Mouse (Mus musculus): Measurements from ENCODE around the gene Adamts20. TPM values are rescaled to one million over a fixed set of nuclear protein-coding genes. Genes with fewer than 3 reads are reported as not detected.

Adamts20 gene
- polyA plus RNA-seq, 1 experiment from 2014 or later, result 0.64 TPM

GRCm38 (mm10) chr15:94239637-94240036 lies 225.6 kb downstream of the Adamts20 start:
- no peak for ATAC-seq (ENCODE audit: low FRiP score, low TSS enrichment)
- H3K36me3 ChIP-seq (ENCODE audit: control insufficient read depth, insufficient read depth, low read length), result no peaks in the 10 kb centered on the region

DNA sequence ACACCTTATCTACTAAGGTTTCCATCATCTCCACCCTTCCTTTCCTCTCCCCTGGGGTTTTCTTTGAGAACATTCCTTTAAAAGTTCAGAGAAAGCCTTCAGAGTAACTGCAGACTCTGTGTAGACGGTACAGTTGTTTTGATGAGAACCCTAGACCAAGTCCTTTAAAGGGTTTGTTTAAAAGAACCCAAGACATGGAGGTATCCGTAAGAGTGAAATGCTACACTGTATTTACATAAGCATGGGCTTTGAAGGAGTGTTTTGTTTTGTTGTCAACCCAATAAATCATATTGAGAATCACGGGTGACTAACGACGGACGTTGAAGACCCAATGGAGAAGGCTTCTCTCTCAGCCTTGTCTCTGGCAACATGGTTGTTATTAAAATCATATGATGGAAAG lies 226.1 kb downstream of the Adamts20 start:
- H3K27ac ChIP-seq (replicated peaks), result no peak overlapping the region
- no peak overlapping the region for H3K9ac ChIP-seq (ENCODE audit: low read length)
- no peak overlapping the region for H3K4me2 ChIP-seq (replicated peaks; ENCODE audit: low read depth)
- 34% methylated on average over 6 of the region's 6 CpGs for WGBS
- H3K9me3 ChIP-seq (ENCODE audit: control insufficient read depth, low read length), result no peaks in the 10 kb centered on the region
- no peaks in the 10 kb centered on the region for H3K27me3 ChIP-seq (ENCODE audit: control insufficient read depth, insufficient read depth, low read length)
- no peak for ATAC-seq (ENCODE audit: low FRiP score, low TSS enrichment)
- H3K4me1 ChIP-seq (replicated peaks; ENCODE audit: control insufficient read depth, insufficient read depth), result no peaks in the 10 kb centered on the region
- no peak overlapping the region for H3K4me3 ChIP-seq (ENCODE audit: low read depth, low read length)
- no peak for DNase-seq (ENCODE audit: low spot score)
- H3K36me3 ChIP-seq (ENCODE audit: control insufficient read depth, insufficient read depth, low read length), result no peaks in the 10 kb centered on the region
- TF ChIP-seq EP300 (optimal IDR thresholded peaks at IDR 0.05) (no peak), CTCF (IDR thresholded peaks at IDR 0.05; ENCODE audit: low read depth) (no peak)

More at GRCm38 (mm10) chr15:94239637-94240036, 225.6 kb downstream of the Adamts20 start:
- Histone ChIP-seq H3K27me3 (ENCODE audit: control insufficient read depth, insufficient read depth, low read length) (no peaks in the 10 kb centered on the region), H3K4me2 (replicated peaks; ENCODE audit: low read depth) (no peak overlapping the region), H3K27ac (replicated peaks) (no peak overlapping the region), H3K4me1 (replicated peaks; ENCODE audit: control insufficient read depth, insufficient read depth) (no peaks in the 10 kb centered on the region), H3K9me3 (ENCODE audit: control insufficient read depth, low read length) (no peaks in the 10 kb centered on the region), H3K9ac (ENCODE audit: low read length) (no peak overlapping the region), H3K4me3 (ENCODE audit: low read depth, low read length) (no peak overlapping the region)
- no peak for DNase-seq (ENCODE audit: low spot score)
- no peak for TF ChIP-seq EP300 (optimal IDR thresholded peaks at IDR 0.05)
- TF ChIP-seq CTCF (IDR thresholded peaks at IDR 0.05; ENCODE audit: low read depth), result peak; percentile 51
- 79% methylated on average over 4 of the region's 4 CpGs for WGBS

GRCm38 (mm10) chr15:94238058-94238876 lies 227.0 kb downstream of the Adamts20 start:
- no peak for ATAC-seq (ENCODE audit: low FRiP score, low TSS enrichment)

GRCm38 (mm10) chr15:94236726-94237125 lies 228.5 kb downstream of the Adamts20 start:
- Histone ChIP-seq H3K27ac (replicated peaks) (0 out of 2 replicates have a peak overlapping the region, but pooled peaks have one; percentile 9), H3K9me3 (ENCODE audit: control insufficient read depth, low read length) (no peaks in the 10 kb centered on the region), H3K9ac (ENCODE audit: low read length) (no peak overlapping the region), H3K4me3 (ENCODE audit: low read depth, low read length) (no peak overlapping the region), H3K27me3 (ENCODE audit: control insufficient read depth, insufficient read depth, low read length) (no peaks in the 10 kb centered on the region), H3K36me3 (ENCODE audit: control insufficient read depth, insufficient read depth, low read length) (no peaks in the 10 kb centered on the region), H3K4me1 (replicated peaks; ENCODE audit: control insufficient read depth, insufficient read depth) (no peaks in the 10 kb centered on the region), H3K4me2 (replicated peaks; ENCODE audit: low read depth) (no peak overlapping the region)
- TF ChIP-seq CTCF (IDR thresholded peaks at IDR 0.05; ENCODE audit: low read depth) (no peak), EP300 (optimal IDR thresholded peaks at IDR 0.05) (no peak)
- WGBS, result 78% methylated on average over 2 of the region's 2 CpGs
- ATAC-seq (ENCODE audit: low FRiP score, low TSS enrichment) (no peak), DNase-seq (ENCODE audit: low spot score) (no peak)

More at GRCm38 (mm10) chr15:94238058-94238876, 227.0 kb downstream of the Adamts20 start:
- Histone ChIP-seq H3K9me3 (ENCODE audit: control insufficient read depth, low read length) (no peaks in the 10 kb centered on the region), H3K36me3 (ENCODE audit: control insufficient read depth, insufficient read depth, low read length) (no peaks in the 10 kb centered on the region), H3K27me3 (ENCODE audit: control insufficient read depth, insufficient read depth, low read length) (no peaks in the 10 kb centered on the region), H3K9ac (ENCODE audit: low read length) (no peak overlapping the region), H3K27ac (replicated peaks) (no peak overlapping the region), H3K4me1 (replicated peaks; ENCODE audit: control insufficient read depth, insufficient read depth) (no peaks in the 10 kb centered on the region), H3K4me3 (ENCODE audit: low read depth, low read length) (no peak overlapping the region), H3K4me2 (replicated peaks; ENCODE audit: low read depth) (no peak overlapping the region)
- TF ChIP-seq CTCF (IDR thresholded peaks at IDR 0.05; ENCODE audit: low read depth) (no peak), EP300 (optimal IDR thresholded peaks at IDR 0.05) (no peak)
- WGBS, result 49% methylated on average over 14 of the region's 14 CpGs
- no peak for DNase-seq (ENCODE audit: low spot score)

- Histone ChIP-seq H3K27ac (replicated peaks) (no peak overlapping the region), H3K9ac (ENCODE audit: low read length) (no peak overlapping the region), H3K4me2 (replicated peaks; ENCODE audit: low read depth) (no peak overlapping the region), H3K27me3 (ENCODE audit: control insufficient read depth, insufficient read depth, low read length) (no peaks in the 10 kb centered on the region), H3K36me3 (ENCODE audit: control insufficient read depth, insufficient read depth, low read length) (no peaks in the 10 kb centered on the region), H3K4me1 (replicated peaks; ENCODE audit: control insufficient read depth, insufficient read depth) (no peaks in the 10 kb centered on the region), H3K9me3 (ENCODE audit: control insufficient read depth, low read length) (no peaks in the 10 kb centered on the region), H3K4me3 (ENCODE audit: low read depth, low read length) (no peak overlapping the region)
- ATAC-seq (ENCODE audit: low FRiP score, low TSS enrichment) (no peak), DNase-seq (ENCODE audit: low spot score) (no peak)
- no peak for TF ChIP-seq CTCF (IDR thresholded peaks at IDR 0.05; ENCODE audit: low read depth)
- 47% methylated on average over 3 of the region's 3 CpGs for WGBS
Observed at GRCm38 (mm10) chr15:94236121-94236520, 229.1 kb downstream of the Adamts20 start.

DNA sequence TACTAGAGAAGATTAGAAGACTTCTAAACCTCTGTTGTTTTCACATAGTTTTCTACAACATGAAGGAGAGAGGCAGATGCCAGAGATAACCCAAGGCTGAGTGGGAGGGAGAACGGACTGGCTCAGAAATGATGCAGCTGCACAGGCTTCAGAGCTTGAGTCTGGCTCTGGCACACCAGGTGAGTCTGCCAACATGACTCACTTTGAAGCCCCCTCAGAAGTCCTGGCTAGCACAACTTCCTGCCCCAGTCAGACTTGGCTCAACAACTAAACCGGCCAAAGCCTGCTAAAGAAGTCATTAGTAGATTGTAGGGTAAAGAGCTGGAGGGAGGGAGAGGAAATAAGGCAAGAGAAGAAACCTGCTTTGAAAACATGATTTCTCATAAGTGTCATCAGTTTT lies 230.0 kb downstream of the Adamts20 start:
- no peaks in the 10 kb centered on the region for H3K9me3 ChIP-seq (ENCODE audit: control insufficient read depth, low read length)
- H3K4me1 ChIP-seq (replicated peaks; ENCODE audit: control insufficient read depth, insufficient read depth), result no peaks in the 10 kb centered on the region
- ATAC-seq (ENCODE audit: low FRiP score, low TSS enrichment), result no peak
- TF ChIP-seq CTCF (IDR thresholded peaks at IDR 0.05; ENCODE audit: low read depth) (no peak), EP300 (optimal IDR thresholded peaks at IDR 0.05) (no peak)
- DNase-seq (ENCODE audit: low spot score), result no peak
- 72% methylated on average over 2 of the region's 2 CpGs for WGBS
- no peak overlapping the region for H3K9ac ChIP-seq (ENCODE audit: low read length)
- no peaks in the 10 kb centered on the region for H3K36me3 ChIP-seq (ENCODE audit: control insufficient read depth, insufficient read depth, low read length)
- no peak overlapping the region for H3K4me3 ChIP-seq (ENCODE audit: low read depth, low read length)
- no peaks in the 10 kb centered on the region for H3K27me3 ChIP-seq (ENCODE audit: control insufficient read depth, insufficient read depth, low read length)
- 0 out of 2 replicates have a peak overlapping the region, but pooled peaks have one; percentile 31 for H3K27ac ChIP-seq (replicated peaks)
- no peak overlapping the region for H3K4me2 ChIP-seq (replicated peaks; ENCODE audit: low read depth)

All from stomach, postnatal 0 days (tissue).